Mouse (Mus musculus) E14TG2a.4 (cell line): ENCODE results near the gene Pnmal2.
A peak's percentile ranks its signal among the peaks of the same experiment; 100 is the strongest.

ENCODE experiments used
- H3K27me3 ChIP-seq: 2 replicates; pipeline ENCODE4 v1.6.1; 2014; ENCODE audit warnings: low read length, control low read depth; ENCODE audit not compliant: insufficient read depth
- H3K36me3 ChIP-seq: 2 replicates; pipeline ENCODE4 v1.6.1; 2014; ENCODE audit warnings: low read length, control low read depth; ENCODE audit not compliant: insufficient read depth
- H3K4me1 ChIP-seq: replicated peaks from 2 replicates; pipeline ENCODE4 v1.6.1; 2014; ENCODE audit warnings: low read depth, low read length, control low read depth
- H3K4me3 ChIP-seq: replicated peaks from 2 replicates; pipeline ENCODE4 v1.5.1; 2014; ENCODE audit warnings: mild to moderate bottlenecking, low read length
- H3K9me3 ChIP-seq: 2 replicates; pipeline ENCODE4 v1.6.1; 2014; ENCODE audit warnings: low read length, control low read depth
- CTCF ChIP-seq: conservative IDR thresholded peaks from 2 replicates; pipeline ENCODE4 v1.5.1; 2014; ENCODE audit warnings: low read length
- NANOG ChIP-seq: IDR thresholded peaks from 2 replicates; pipeline ENCODE4 v1.6.1; 2014; ENCODE audit warnings: borderline replicate concordance, low read length, mixed read lengths
- POU5F1 ChIP-seq: IDR thresholded peaks from 2 replicates; pipeline ENCODE4 v1.6.1; 2014; ENCODE audit warnings: low read length, borderline replicate concordance

Pnmal2 gene

GRCm38 (mm10) chr7:16920818-16921791, 23.4 kb upstream of the Pnmal2 start:
- Histone ChIP-seq H3K9me3 (no peaks in the 10 kb centered on the region), H3K4me3 (peak overlapping the region; percentile 10; the same call in 1 of the 2 replicates), H3K4me1 (peaks cover 71% of the 10 kb centered on the region), H3K27me3 (no peaks in the 10 kb centered on the region), H3K36me3 (peaks cover 59% of the 10 kb centered on the region)
- TF ChIP-seq CTCF, result no peak
- no peak for TF ChIP-seq POU5F1
- no peak for TF ChIP-seq NANOG

- Histone ChIP-seq H3K4me1 (peaks cover 63% of the 10 kb centered on the region), H3K4me3 (peak overlapping the region; percentile 10; the same call in 1 of the 2 replicates), H3K27me3 (no peaks in the 10 kb centered on the region), H3K36me3 (peaks cover 51% of the 10 kb centered on the region), H3K9me3 (no peaks in the 10 kb centered on the region)
- TF ChIP-seq NANOG (no peak), POU5F1 (no peak), CTCF (no peak)
These were observed 22.6 kb upstream of the Pnmal2 start for GRCm38 (mm10) chr7:16921881-16922335.

- H3K4me3 ChIP-seq, result peak overlapping the region; percentile 100
- H3K27me3 ChIP-seq, result no peaks in the 10 kb centered on the region
- no peaks in the 10 kb centered on the region for H3K9me3 ChIP-seq
- H3K36me3 ChIP-seq, result peaks cover 45% of the 10 kb centered on the region
- TF ChIP-seq CTCF (no peak), NANOG (no peak), POU5F1 (no peak)
- peaks cover 58% of the 10 kb centered on the region for H3K4me1 ChIP-seq
These were observed 22.0 kb upstream of the Pnmal2 start for GRCm38 (mm10) chr7:16922360-16922973.

- Histone ChIP-seq H3K4me3 (peak overlapping the region; percentile 100), H3K9me3 (no peaks in the 10 kb centered on the region), H3K36me3 (peaks cover 36% of the 10 kb centered on the region), H3K27me3 (no peaks in the 10 kb centered on the region), H3K4me1 (peaks cover 49% of the 10 kb centered on the region)
- TF ChIP-seq NANOG, result no peak
- no peak for TF ChIP-seq CTCF
- TF ChIP-seq POU5F1, result no peak
These were observed 21.0 kb upstream of the Pnmal2 start for GRCm38 (mm10) chr7:16923283-16924036.

- Histone ChIP-seq H3K36me3 (peaks cover 29% of the 10 kb centered on the region), H3K4me3 (peak within 1 kb of the TSS; percentile 100), H3K27me3 (no peaks in the 10 kb centered on the region), H3K9me3 (no peaks in the 10 kb centered on the region), H3K4me1 (peaks cover 43% of the 10 kb centered on the region)
- TF ChIP-seq POU5F1 (no peak), CTCF (no peak), NANOG (no peak)
These were observed 20.2 kb upstream of the Pnmal2 start, which contains the start of gene Calm3 for GRCm38 (mm10) chr7:16924037-16924834. Calm3 (minus strand) TSS chr7:16924114.

- Histone ChIP-seq H3K4me1 (peaks cover 11% of the 10 kb centered on the region), H3K9me3 (no peaks in the 10 kb centered on the region), H3K36me3 (no peaks in the 10 kb centered on the region), H3K27me3 (no peaks in the 10 kb centered on the region), H3K4me3 (no peak overlapping the region)
- no peak for TF ChIP-seq POU5F1
These were observed 16.1 kb upstream of the Pnmal2 start for GRCm38 (mm10) chr7:16928341-16928740.

- H3K4me1 ChIP-seq, result peaks cover 15% of the 10 kb centered on the region
- H3K27me3 ChIP-seq, result no peaks in the 10 kb centered on the region
- TF ChIP-seq CTCF (peak; percentile 75), POU5F1 (no peak), NANOG (no peak)
- H3K36me3 ChIP-seq, result no peaks in the 10 kb centered on the region
- no peaks in the 10 kb centered on the region for H3K9me3 ChIP-seq
- H3K4me3 ChIP-seq, result no peak overlapping the region
These were observed 13.6 kb upstream of the Pnmal2 start for GRCm38 (mm10) chr7:16930850-16931249.
